Mouse (Mus musculus) bone marrow, adult 2 months (tissue): Measurements from ENCODE around the gene Tbx5. TPM values are rescaled to one million over a fixed set of nuclear protein-coding genes. Genes with fewer than 3 reads are reported as not detected.

ENCODE experiments used
- H3K27ac ChIP-seq: fragments of 200-500 bp; 2 replicates; pipeline ENCODE4 v1.5.1; 2012; ENCODE audit warnings: low read depth, mild to moderate bottlenecking, control low read depth, inconsistent platforms, low read length; ENCODE audit not compliant: control insufficient read depth, poor library complexity, insufficient read depth
- H3K4me1 ChIP-seq: fragments of 200-500 bp; 2 replicates; pipeline ENCODE4 v1.6.1; 2011; ENCODE audit warnings: low read length; ENCODE audit not compliant: control insufficient read depth, insufficient read depth
- H3K4me3 ChIP-seq: fragments of 200-500 bp; replicated peaks from 2 replicates; pipeline ENCODE3; 2011; ENCODE audit warnings: mild to moderate bottlenecking, low read depth, low read length, control low read depth; ENCODE audit not compliant: control insufficient read depth
- CTCF ChIP-seq: fragments of 200-500 bp; IDR thresholded peaks from 2 replicates; pipeline ENCODE4 v1.5.1; 2011; ENCODE audit warnings: low read length, control low read depth; ENCODE audit not compliant: control insufficient read depth, insufficient read depth
- POLR2A ChIP-seq: fragments of 200-500 bp; IDR thresholded peaks from 2 replicates; pipeline ENCODE4 v1.6.1; 2011; ENCODE audit warnings: low read depth, mild to moderate bottlenecking, control low read depth, low read length, borderline replicate concordance; ENCODE audit not compliant: control insufficient read depth
- WGBS: fragments of 180-500 bp; shearing (Covaris S2); methylation state at CpG from one replicate; pipeline ENCODE4 v1.1.7; 2018; 5-methylcytosine and 5-hydroxymethylcytosine counted together
- polyA plus RNA-seq: library from polyadenylated mRNA; stranded (reverse); fragments of >200 nt; gene quantifications from 2 replicates; pipeline ENCODE4 v1.2.4, GENCODE M21; 2011; ENCODE audit warnings: low replicate concordance; ENCODE audit not compliant: missing spikeins, insufficient read depth, insufficient read length

Tbx5 gene
- polyA plus RNA-seq = not detected in 2 replicates

DNA sequence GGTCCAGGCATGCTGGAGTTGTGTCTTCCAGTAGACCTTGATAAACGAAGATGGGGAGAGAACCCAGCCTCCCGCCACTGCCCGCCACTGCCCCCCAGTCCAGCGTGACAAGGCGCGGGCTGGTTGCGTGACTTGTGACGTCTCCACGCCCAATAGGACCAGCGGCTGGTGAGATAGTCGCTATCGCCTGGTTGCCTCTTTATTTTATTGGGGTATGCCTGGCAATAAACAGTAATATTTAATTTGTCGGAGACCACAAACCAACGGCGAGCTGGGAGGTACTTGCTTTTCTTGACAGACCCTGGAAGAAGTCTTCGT, at the start of gene Tbx5:
Gene Tbx5 (plus strand): TSS at position 190 of the 318 bp plus-strand sequence.
- H3K27ac ChIP-seq = no peak within 1 kb of the TSS
- 10% methylated on average over 16 of the region's 16 CpGs for WGBS
- H3K4me3 ChIP-seq = no peak within 1 kb of the TSS
- no peaks in the 10 kb centered on the region for H3K4me1 ChIP-seq
- no peak for TF ChIP-seq CTCF
- TF ChIP-seq POLR2A = no peak

DNA sequence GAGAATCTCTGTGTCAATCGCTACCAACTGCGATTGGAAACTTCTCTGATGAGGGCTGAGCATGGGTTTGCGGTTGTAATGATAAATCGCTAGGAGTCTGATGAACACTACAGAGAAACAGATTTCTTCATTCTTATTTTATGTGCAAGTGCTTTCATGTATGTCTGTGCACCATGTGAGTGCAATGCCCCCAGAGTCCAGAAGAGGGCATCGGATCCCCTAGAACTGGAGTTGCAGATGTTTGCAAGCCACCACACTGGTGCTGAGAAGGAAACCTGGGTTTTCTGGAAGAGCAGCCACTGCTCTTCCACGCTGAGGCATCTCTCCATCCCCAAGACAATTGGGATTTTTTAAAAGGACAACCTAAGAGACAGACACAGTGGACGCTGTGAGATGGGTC, 46.5 kb upstream of the Tbx5 start:
- Histone ChIP-seq H3K4me1 (no peaks in the 10 kb centered on the region), H3K4me3 (no peak overlapping the region), H3K27ac (no peak overlapping the region)
- WGBS = 84% methylated on average over 7 of the region's 7 CpGs
- TF ChIP-seq POLR2A (no peak), CTCF (no peak)

DNA sequence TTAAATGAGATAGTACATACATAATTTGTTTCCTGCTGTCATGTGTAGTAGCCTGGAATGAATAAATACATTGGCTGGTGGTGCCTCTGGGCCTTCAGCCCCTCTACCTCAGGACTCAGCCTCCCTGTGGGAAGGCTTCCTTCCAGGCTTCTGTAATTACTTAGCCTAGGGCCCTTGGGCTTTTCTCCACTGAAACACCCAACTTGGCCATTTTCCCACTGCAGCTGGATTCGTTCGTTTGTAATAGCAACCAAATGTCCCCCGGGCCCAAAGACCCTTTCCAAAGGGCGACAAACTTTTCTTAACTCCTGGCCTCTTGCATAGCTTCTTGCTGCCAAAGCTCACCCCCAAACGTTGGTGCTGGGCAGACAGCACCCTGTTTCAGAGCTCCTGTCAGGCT, 40.8 kb upstream of the Tbx5 start:
- no peak for TF ChIP-seq POLR2A
- H3K27ac ChIP-seq = no peak overlapping the region
- no peak overlapping the region for H3K4me3 ChIP-seq
- H3K4me1 ChIP-seq = no peaks in the 10 kb centered on the region
- 49% methylated on average over 5 of the region's 5 CpGs for WGBS

DNA sequence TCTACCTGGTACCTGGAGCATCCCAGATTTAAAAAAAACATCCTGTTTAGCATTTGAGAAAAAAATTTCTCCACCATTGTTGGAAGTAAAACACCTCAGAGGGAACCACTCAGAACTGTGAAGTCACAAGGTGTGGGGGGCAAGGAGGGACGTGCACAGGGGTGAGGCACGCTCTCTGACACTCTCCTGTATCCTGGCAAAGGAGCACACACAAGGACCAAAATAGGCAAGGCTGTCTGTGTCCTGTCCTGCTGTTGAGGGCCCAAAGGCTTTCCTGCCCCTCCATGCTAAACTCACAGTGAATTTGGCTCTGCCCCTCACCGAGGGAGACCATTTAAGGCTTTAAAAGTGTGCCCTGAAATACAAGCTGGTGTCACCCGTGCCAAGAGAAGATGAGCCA, 38.5 kb upstream of the Tbx5 start:
- Histone ChIP-seq H3K4me3 (no peak overlapping the region), H3K4me1 (no peaks in the 10 kb centered on the region), H3K27ac (no peak overlapping the region)
- no peak for TF ChIP-seq CTCF
- TF ChIP-seq POLR2A = no peak
- WGBS = 5% methylated on average over 4 of the region's 4 CpGs

DNA sequence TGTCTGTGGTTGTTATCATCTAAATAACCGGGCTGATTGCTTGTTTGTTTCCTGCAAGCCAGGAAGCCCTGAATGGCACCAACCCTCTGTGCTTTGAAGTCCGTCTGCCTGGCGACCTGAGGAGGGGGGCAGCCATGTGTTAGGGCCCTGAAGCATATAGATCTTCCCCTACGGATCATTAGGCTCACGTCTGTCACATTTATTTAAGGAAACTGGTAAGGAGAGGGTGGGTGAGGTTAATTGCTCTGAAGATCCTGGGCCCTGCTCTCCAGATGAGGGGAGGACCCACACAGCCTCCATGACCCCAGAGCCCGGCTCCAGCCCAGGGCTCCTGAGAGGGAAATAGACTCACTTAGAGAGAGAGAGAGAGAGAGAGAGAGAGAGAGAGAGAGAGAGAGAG, 37.1 kb upstream of the Tbx5 start:
- no peak overlapping the region for H3K27ac ChIP-seq
- TF ChIP-seq POLR2A = no peak
- no peak for TF ChIP-seq CTCF
- no peaks in the 10 kb centered on the region for H3K4me1 ChIP-seq
- H3K4me3 ChIP-seq = no peak overlapping the region
- WGBS = 4% methylated on average over 6 of the region's 6 CpGs

DNA sequence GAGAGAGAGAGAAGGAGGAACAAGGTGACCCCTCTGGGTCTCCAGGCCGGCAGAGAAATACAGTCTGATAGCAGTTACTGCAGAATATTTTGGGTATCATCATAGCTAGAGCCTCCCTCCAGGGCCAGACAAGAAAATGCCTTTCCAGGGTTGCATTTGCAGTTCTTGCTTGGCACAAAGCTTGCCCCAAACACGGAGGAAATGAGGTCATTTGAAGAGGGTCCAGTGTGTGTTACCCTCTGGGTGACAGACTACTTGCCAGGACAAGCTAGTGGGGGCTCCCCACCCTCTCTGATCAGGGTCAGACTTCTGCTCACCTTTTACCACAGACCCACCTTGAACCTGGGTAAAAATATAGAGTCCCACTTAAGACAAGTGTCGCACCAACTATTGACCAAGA, 36.7 kb upstream of the Tbx5 start:
- WGBS = 13% methylated on average over 3 of the region's 3 CpGs
- no peaks in the 10 kb centered on the region for H3K4me1 ChIP-seq
- TF ChIP-seq POLR2A = no peak
- TF ChIP-seq CTCF = no peak
- no peak overlapping the region for H3K4me3 ChIP-seq
- H3K27ac ChIP-seq = no peak overlapping the region

DNA sequence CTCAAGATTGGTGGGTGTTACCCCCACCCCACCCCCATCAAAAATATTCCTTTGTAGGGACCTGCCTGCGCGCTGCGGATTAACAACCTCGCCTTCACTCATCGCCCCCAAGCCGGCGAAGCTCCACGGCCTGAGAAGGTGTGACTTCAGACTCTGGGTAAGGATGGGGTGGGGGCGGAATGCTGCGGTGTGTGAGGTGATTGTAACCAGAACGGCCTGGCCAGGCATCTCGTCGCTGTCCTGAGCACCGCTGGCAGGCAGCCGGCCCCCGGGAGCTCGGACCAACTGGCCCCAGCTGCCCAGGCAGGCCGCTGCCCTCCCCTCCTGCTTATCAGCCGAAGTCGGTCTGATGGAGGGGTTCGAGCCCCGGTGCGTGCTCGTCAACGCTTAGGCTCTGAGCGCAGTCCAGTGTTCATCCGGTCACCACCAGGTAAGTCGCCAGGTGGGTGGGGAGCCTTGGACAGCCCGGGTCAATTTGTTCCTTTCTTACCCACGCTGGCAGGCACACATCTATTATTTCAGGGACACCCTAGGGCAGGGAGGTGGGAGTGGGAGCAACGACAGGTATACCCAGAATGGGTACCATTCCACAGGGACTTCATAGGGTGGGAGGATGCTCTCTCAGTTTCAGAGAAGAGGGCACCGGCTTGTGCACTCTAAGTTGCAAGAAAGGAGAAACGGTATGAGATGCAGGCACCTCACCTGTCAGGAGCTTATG, 35.9 kb upstream of the Tbx5 start:
- 6% methylated on average over 33 of the region's 33 CpGs for WGBS
- H3K4me1 ChIP-seq = no peaks in the 10 kb centered on the region
- no peak overlapping the region for H3K27ac ChIP-seq
- TF ChIP-seq CTCF (no peak), POLR2A (no peak)
- H3K4me3 ChIP-seq = no peak overlapping the region

DNA sequence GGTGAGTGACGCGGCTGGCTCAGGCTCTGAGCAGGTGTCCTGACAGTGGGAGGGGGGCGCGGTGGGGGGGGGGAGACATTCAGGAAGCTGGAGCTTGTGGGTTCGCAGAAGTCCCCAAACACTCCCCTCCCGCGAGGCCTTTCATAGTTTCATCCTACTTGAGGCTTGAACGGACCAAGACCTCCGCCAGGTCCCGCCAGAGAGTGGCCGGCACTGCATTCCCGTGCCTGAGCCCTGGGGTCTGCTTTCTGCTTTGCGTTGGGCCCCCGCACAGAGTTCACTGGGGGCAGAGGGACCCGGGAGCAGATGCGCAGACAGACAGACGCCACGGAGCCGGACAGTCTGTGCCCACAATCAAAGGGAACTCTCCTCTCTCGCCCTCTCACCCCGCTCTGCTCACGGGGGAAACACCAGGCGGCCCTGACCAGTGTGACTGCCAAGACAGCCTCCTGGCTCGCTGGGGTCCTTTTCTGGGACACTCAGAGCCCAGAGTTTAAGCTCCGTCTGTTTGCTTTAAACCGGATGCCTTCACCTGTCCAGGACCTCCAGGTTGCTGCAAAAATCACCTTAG, 34.8 kb upstream of the Tbx5 start:
- WGBS = 6% methylated on average over 26 of the region's 26 CpGs
- TF ChIP-seq CTCF (no peak), POLR2A (no peak)
- H3K4me3 ChIP-seq = no peak overlapping the region
- no peak overlapping the region for H3K27ac ChIP-seq
- no peaks in the 10 kb centered on the region for H3K4me1 ChIP-seq
